Mouse (Mus musculus): ENCODE measurements around the gene Aurkb.

The Aurkb gene

DNA sequence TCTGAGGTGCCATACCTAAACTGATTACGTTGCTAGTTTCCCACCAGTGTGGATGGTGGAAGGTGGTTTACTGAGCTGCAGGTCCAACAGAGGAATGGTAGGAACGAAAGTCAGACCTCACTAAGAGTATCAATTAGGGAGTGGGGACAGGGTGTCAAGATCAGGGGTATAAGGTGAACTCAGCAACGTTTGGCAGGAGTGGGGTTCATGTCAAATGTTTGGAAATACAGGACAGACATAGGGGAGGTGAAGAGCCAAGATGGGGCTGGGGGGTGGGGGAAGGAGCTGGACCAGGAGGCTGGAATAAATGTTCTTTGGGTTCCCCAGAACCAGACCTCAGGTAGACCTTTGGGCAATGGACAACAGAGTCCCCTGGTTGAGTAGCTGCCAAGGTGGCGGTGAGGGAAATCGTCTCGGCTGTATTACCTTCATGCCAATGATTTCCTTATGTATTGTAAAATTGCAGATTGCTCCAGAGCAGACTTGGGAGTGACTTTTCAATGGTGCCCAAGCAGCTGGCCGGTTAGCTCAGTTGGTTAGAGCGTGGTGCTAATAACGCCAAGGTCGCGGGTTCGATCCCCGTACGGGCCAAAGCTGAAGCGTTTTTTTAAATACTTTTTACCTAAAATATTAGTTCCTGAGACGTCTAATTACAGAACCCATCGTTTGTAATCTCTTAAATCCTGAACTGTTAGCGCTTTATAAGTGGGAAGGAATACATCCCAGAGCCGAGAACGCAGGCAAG lies 8.8 kb upstream of the Aurkb start:
- DNase-seq (ENCODE audit: low spot score in 2 of 2): peak; percentile 96 to 97

DNA sequence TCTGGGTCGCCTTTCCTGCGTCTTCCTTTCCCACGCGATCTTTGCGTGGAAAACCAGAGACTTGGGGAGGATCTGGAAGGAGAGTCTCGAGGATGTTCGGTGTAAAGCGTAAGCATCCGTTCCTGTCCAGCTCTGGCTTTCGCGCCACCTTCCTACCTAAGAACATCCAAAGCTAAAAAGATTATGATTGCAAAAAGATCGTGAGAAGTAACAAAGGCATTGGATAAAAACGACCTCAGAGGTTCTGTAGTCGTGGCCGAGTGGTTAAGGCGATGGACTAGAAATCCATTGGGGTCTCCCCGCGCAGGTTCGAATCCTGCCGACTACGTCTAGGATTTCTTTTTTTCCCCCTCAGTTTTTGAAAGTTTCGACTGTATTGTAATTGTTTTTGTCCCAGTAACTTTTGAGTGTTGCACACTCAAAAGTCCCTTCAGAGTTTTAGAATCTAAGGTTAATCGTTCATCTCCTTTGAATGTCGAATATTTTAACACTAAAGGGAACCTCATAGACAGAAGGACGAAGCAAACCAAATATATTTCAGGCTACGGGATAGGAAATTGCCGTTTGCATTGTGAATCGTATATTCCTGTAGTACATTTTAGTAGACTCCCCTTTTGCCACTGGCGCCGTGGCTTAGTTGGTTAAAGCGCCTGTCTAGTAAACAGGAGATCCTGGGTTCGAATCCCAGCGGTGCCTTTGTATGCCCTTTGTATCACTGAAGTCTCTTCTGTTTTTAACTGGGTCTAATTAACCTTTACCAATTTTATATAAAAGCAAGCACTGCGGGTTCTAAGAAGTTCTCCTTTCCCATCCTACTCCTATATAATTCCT lies 8.0 kb upstream of the Aurkb start:
- DNase-seq (ENCODE audit: low spot score in 2 of 2): peak; percentile 95 to 96

DNA sequence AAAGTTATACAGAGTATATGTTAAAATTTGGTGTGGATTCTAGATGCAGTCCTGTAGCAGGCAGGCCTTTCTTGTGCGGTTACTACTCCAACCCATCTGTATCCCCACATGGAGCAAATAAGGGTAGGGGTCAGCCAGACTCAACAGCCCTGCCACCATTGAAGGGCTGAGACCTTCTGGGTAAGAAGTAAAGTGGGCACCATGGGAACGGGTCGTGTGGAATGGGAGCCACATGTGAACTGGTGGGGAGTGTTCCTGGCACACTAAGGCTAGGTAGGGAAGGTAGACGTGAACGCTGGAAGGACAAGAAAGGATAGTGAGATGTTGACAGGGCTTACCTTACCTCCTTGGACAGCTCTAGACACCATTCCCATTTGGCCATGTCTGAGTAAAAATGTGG lies 7.3 kb upstream of the Aurkb start:
- no peak for DNase-seq (ENCODE audit: low spot score in 2 of 2)

DNA sequence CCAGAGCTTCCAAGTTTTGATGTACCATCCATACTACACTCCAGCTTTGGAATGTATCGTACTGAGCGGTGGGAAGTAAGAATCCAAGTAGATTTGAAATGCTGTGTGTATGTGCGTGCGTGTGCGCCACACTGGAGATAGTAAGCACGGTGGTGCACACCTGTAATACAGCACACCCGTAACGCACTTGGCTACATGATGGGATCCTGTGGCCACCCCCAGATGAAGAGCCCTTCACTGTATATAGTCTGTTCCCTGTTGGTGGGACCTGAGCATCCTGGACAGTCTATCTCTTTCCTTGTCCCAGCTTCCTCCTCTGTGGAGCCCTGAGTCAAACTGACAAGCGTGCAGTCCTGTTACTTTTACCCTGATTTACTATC lies 938 bp downstream of the Aurkb start:
- no peak for DNase-seq (ENCODE audit: low spot score in 2 of 2)

DNA sequence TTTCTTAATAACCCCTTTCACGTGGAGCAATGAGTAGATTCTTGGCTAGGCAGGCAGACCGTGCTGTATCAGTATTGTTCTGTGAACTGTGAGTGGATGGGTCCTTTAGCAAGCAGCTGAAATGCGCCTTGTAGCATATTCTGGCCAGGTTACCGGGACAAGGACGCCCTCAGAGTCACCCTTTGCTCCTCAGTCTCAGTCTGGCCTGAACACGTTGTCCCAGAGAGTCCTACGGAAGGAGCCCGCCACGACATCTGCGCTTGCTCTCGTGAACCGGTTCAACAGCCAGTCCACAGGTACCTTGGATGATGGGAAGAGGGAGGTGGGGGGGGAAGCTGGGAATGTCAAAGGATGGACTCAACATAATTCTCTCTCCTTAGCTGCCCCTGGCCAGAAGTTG lies 2.1 kb downstream of the Aurkb start:
- DNase-seq (ENCODE audit: low spot score in 2 of 2): no peak

DNA sequence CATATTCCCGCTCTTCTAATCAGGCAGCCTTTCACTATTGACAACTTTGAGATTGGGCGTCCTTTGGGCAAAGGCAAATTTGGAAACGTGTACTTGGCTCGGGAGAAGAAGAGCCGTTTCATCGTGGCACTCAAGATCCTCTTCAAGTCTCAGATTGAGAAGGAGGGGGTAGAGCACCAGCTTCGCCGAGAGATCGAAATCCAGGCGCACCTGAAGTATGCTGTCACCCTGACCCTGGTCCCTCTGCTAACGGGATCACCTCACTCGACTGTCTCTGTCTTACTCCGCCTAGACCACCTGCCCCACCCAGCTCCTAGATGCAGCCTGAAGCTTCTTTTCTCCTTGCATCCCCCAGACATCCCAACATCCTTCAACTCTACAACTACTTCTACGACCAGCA lies 2.7 kb downstream of the Aurkb start:
- DNase-seq (ENCODE audit: low spot score in 2 of 2): no peak

DNA sequence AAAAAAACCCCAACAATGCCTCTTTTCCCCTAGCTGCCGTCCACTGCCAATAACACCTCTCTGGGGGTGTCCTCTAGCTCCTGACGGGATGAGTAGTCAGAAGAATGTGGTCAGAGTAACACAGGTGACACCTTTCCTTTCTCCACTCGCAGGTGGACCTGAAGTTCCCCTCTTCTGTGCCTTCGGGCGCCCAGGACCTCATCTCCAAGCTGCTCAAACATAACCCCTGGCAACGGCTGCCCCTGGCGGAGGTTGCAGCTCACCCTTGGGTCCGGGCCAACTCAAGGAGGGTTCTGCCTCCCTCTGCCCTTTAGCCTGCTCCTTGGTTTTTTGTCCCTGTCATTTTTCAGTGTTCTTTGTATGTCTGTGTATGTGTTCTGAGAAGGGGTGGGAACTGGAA lies 5.3 kb downstream of the Aurkb start:
- no peak for DNase-seq (ENCODE audit: low spot score in 2 of 2)

DNA sequence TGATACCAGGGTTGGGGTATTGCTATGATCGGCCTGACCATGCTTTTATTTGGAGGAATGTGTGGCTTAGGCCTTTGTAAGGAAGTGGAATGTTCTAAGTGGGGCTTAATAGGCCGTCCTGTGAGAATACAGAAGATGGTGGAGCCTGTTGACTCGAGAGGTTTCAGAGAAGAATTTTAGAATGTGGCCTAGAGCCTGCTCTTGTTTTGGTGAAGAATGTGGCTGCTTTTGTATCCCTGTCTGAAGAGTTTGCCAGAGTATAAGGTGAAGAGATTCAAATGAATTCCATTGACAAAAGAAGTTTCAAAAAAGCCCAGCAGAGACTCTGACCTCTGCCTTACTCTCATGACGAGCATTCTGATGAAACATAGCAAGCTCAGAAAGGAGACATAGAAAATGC lies 6.3 kb downstream of the Aurkb start:
- DNase-seq (ENCODE audit: low spot score in 2 of 2): no peak

DNA sequence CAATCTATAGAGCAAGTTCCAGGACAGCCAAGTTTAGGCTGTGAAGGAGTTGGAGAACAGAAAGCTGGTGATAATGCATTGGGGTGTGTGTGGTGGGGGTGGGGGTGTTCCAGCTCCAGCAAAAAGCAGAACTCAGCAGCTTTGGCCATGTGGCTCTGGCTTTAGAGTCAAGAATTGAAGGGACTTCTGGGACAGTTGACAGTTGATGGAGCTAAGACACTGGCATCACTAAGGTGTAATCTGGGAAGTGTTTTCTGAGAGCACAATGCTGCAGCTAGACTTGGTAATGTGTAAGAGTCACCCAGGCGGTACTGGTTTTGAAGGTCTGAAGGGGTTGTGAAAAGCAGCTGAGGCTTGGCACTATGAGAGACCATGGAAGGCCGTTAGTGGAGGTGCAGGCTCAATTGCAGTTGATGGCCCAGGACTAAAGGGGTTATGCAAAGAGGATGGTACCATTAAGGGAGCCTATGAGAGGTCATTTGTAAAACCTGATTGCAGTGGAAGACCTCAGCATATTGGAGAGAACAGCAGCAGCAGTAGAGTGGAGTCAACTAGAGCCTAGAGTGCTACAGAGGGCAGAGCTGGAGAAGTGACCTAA lies 7.5 kb downstream of the Aurkb start:
- no peak for DNase-seq (ENCODE audit: low spot score in 2 of 2)

DNA sequence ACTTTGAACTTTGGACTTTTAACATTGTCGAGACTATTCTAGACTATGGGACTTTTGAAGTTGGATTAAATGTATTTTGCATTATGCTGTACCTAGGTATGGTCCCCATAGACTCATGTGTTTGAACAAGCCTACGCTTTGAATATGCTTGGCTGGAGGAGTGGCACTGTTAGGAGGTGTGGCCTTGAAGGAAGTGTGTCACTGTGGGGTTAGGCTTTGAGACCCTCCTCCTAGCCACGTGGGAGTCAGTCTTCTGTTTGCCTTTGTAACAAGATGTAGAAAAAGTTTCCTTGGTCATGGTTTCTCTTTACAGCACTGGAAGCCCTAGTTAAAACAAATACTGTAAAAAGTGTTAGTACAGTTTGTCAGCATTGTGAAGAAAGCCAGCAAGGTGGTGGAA lies 8.4 kb downstream of the Aurkb start:
- DNase-seq (ENCODE audit: low spot score in 2 of 2): no peak

DNA sequence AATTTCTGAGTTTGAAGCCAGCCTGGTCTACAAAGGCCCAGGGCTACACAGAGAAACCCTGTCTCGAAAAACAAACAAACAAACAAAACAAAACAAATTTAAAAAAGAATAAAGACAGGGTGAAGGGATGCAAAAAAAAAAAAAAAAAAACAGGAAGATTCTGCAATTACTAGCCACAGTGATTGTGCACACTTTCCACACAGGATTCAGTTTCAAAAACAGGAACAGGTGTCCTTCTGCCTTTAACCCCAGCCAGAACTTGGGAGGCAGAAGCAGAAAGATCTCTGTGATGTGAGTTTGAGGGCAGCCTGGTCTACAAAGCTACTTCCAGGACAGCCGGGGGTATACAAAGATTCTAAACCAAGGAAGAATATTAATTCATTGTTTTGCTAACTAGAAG lies 12.8 kb downstream of the Aurkb start:
- no peak for DNase-seq (ENCODE audit: low spot score in 2 of 2)

DNA sequence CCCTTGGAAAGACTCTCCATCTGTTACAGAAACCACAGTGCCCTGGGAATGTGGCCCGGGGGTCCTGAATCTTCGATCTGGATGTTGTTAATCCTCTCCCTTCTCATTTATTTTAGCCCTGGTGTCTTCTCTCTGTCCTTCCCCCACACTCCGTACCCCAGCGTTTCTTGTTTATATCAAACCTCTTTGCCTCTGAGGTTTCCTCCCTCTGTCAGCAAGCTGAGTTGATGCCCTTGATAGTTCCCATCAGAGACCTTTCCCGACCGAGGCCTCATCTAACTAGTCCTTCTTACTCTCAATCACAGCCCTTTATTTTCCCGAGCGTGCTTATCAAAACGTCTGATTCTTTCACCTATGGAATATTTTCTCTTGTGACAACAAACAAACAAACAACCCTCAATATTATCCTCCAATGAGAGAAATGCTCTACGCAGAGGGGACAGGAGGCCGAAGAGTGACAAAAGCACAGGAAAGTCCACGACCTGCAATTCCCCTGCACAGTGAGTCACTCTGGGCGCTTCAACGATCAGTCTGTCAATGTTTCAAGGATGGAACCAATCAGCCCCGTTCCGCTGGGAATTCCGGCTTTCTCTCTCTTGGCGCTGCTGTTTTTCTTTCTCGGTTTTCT lies 13.4 kb downstream of the Aurkb start:
- DNase-seq (ENCODE audit: low spot score in 2 of 2): no peak

DNA sequence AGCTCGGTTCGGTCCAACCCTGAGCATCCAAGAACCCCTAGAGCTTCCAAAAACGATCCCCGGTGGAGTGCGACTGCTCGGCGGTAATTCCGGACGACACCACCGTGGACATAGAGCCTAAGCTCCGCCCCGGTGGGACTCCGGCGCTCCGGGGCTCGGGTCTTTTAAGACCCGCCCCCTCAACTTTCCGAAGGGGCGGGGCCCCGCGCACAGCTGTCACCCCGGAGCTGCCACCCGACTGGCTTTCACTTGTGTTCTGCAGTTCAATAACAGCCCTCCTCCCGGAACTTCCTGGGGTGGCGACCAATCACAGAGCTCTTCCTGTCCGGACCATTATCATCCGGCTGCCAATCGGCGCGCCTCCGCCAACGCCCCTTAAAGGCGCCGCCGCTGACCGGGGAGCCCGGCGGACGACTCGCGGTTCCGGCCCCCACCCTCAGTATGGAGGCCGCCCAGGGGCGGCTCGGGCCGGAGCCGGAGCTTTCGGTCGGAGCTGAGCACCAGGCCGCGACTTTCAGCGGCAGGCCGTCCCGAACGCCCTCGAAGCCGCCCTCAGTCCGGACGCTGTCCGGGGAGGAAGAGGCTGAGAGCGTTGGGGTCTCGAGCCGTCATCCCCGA lies 14.0 kb downstream of the Aurkb start, which contains the start of gene Borcs6:
TSS of gene Borcs6 (plus strand) at position 361 of the 618 bp plus-strand sequence.
- DNase-seq (ENCODE audit: low spot score in 2 of 2): peak; percentile 94 to 97

DNA sequence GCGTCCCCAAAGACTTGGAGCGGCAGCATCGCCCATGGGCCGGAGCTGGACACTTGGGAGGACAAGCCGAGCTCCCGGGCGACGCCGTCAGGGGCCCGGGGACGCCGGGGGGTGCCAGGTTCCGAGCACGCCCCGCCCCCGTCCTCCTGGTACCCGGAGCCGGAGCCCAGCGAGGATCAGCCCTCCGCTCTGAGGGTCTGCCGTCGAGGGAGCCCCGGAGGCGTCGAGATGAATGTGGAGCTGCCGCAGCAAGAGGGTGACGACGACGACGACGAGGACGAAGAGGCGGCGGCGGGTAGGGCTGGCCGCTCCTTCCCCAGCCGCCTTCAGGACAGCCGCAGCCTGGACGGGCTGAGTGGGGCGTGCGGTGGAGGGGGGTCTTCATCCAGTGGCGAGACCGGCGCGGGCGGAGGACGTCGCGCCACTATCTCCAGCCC lies 14.5 kb downstream of the Aurkb start:
- DNase-seq (ENCODE audit: low spot score in 2 of 2): peak in 1 of 2 experiments; percentile 50

DNA sequence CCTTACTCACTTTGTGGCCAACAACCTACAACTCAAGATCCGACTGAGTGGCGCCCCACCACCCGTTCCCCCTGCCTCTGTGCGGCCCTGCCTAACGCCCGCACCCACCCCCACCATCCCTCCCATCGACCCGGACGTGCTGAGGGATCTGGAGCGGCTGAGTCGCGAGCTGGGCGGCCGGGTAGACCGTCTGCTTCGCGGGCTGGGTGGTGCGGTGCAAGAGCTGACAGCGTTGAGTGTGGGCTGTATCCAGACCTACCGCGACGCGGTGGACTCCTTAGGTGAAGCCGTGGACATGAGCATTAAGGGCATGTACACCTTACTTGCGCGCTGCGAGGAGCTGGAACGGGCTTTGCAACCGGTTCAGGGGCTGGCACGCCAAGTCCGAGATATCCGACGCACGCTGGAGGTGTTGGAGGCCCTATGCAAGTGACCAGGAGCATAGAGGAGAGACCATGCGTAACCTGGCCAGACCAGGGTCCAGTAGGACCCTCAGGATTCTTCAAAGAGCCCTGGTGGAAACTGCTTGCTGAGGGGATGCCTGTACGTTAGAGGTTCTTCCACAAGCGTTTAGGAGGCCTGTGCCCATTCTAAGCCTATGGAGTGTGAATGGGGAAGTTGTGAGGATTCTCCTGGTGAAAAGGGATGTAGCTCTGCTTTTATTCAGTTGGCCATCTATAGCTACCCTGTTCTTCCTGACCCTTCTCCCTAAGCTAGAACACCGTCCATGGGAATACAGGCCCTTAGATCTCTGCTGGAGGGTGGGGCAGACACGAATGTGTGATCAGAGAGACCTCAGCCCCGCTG lies 15.2 kb downstream of the Aurkb start:
- peak; percentile 30 to 38 for DNase-seq (ENCODE audit: low spot score in 2 of 2)

DNA sequence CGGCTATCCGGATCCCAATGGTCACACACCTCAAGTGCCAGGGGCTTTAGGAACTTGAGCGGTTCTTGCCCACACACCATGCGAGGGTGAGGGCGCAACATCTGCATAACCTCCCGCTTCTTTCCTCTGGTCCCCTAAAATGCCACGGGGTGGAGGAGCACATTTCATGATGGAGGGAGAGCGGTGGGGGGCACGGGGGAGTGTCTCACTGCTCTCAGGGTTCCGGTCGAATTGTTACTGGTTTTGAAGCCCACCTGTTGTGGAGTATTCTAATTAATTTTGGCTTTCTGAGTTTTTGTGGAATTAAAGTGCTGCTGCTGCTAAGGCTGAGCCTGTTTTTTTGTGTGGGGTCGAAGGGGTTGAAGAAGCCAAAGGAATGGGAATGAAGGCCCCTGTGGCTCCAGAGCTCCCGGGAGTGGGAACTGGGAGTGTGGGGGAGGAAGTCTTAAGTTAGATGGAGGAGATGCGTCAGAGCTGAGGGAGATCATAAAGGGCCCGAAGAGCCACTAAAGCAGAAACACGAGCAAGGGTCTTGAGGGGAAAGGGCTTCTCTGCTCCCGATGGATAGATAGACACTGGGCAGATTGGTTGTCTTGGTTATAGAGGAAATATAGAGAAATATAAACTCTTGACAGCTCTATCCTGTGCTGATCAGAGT lies 15.9 kb downstream of the Aurkb start:
- peak; percentile 26 to 29 for DNase-seq (ENCODE audit: low spot score in 2 of 2)

DNA sequence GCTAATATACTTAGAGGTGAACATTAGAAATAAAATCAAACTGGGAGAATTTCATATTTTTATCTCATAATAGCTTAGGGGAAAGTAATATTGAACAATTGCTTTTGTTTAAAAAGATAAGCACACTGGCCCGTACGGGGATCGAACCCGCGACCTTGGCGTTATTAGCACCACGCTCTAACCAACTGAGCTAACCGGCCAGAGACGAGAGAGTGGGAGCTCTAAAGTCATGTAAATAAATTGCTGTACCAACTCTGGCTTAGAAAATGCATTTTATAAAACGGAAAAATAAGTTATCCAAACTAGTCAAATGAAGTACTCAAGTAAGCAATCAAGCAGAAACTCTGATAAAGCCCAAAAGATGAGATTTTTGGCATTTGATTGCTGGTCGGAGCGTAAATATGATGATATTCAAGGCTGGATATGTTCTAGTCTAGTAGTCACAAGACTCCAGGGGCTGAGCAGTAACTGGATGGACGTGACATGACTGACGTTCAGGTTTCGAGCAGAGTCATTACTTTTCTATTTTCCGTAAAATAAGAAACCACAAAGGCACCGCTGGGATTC lies 16.8 kb downstream of the Aurkb start:
- peak; percentile 87 for DNase-seq (ENCODE audit: low spot score in 2 of 2)

DNA sequence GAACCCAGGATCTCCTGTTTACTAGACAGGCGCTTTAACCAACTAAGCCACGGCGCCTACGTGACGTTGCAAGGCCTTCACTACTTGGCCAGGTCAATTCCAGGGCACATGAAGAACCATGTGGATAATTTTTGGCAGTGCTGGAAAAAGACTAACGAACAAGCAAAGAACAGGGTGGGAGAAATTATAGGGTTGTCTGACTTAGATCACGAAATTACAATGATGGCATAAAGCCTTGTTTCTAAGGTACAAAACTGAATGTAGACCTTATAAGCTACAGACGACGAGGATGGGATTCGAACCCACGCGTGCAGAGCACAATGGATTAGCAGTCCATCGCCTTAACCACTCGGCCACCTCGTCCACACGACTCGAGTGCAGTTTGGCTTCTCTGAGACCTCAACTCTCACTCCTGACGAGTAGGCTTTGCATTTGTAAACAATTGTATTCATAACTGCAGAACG lies 17.3 kb downstream of the Aurkb start:
- peak; percentile 97 to 99 for DNase-seq (ENCODE audit: low spot score in 2 of 2)

DNA sequence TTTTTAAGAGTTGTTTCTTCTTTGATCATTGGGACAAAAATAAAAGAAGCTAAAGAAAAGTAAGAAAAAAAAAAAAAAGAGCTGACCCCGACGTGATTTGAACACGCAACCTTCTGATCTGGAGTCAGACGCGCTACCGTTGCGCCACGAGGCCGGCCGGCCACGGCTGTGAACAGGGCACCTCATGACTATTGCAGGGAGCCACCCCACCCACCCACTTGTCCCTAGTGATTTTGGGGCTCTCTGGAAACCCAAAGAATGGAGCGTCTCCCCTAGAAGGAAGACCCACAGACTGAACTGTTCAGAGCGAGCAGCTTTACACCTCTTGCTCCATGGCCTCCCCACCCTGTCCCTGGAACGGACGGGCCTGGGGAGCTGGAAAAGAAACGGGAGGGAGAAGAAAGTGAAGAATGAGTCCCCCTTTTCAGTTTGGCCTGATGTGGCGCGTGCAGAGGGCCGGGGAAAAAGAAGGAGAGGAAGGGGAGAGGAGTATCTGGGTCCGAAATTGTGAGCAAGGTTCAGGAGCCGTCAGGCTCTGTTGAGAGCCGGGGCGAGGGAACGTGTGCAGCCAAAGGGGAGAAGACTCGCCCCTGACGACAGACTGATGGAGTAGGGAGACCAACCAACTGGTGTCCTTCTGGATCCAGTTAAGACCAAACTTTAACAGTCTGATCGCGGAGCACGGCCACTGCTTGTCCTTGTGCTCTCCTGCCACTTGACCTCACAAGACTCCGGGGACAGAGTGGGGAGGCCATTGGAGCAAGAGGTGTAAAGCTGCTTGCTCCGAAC lies 18.2 kb downstream of the Aurkb start:
- peak; percentile 68 to 78 for DNase-seq (ENCODE audit: low spot score in 2 of 2)

All from right cerebral cortex, adult 2 months (tissue).